Mouse (Mus musculus): ENCODE measurements at regions not wholly inside any gene's neighbourhood (a gene's known extent, or its start where the extent isn't known, plus 50 kb on each side); places are given as distances from the start of the nearest gene placed in this dataset.

DNA sequence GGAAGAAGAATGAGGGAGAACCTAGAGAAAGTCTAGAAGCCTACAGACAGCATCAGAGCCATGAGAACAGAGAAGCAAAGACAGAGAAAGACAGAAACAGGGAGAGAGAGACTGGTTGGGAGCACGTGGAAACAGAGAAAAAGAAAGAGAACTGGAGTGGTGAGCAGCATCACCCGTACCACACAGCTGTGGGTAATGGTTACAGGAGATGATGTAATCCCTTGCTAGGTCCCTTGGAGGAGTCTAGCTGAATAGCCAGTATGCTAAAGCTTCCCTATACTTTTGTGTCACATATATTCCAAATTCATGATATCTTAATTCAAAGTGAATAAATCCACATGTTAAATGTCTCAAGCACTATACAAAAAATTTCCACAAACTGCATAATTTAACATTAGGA, 284.0 kb downstream of the 4930544G11Rik start:
- DNase-seq (ENCODE audit: low read depth, low spot score): no peak

DNA sequence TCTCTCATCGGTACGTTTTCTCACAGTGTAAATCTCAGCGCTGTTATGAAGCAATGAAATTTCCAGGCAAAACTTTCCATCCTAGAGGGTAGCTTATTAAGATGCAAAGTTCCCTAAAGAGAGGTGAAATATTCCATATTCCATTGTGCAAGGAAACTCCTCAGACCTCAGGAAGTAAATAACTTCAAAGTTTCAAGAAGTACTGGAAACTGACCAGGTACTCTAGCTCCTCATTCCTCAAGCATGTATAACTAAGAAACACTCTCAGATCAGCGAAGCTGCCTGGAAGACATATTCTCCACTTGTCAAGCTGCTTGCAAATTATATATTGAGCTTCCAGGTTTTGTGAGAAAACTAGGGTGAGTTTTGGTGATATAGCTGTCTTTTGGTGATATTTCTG, 279.8 kb upstream of the Mad2l1 start:
- no peak for DNase-seq (ENCODE audit: low read depth, low spot score)

DNA sequence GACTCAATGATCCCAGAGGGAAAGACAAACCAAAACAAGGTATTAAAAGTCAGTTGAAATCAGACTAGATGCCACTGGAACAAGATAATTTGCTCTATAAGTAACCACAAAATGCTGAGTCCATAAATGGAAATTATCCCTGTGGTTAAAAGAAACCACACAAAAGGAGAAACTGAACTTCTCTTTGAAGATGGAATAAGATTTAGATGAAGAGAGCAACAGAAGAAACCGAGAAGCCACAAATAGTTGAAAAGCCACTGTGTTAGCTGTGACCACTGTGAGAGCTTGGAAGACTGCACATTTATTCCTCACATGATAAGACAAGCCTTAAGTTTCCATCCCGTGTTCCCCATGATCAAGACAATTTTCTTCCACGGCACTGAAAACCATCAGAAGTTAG, 271.8 kb upstream of the Mad2l1 start:
- no peak for DNase-seq (ENCODE audit: low read depth, low spot score)

DNA sequence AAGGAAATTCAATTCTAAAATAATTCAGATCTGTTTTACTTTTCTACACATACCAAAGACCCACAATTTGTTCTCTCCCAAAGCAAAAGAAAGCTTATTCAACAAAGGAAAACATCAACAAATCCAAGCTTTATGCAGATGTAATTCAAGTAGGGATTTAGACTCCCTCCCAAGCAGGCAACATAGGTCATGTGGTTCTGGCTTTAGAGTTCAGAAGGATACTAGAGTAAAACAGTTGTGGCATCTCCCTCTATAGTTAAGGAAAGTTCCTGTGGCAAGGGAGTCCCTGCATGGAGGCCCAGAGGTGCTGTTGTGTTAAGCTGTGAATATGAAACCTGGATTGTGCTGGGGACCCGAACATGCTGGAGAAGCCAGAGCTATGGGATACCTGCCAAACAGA, 271.3 kb upstream of the Mad2l1 start:
- no peak for DNase-seq (ENCODE audit: low read depth, low spot score)

DNA sequence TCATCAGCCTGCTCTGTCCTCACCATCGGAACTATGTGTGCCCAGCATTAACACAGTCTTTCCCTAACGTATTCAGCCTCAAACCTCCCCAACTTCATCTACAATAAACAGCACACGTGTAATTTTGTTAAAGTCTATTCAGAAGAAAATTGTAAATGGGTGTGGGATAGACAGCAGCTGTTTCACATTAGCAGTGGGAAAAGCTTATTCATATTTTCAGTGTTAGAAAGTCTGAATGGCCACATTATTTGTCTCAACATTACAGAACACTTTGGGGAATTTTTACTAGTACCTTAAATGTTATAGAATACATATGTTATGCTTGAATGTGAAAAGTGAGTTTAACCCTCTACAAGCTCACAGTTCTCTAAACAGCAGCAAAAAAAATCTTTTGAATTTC, 266.8 kb upstream of the Mad2l1 start:
- no peak for DNase-seq (ENCODE audit: low read depth, low spot score)

DNA sequence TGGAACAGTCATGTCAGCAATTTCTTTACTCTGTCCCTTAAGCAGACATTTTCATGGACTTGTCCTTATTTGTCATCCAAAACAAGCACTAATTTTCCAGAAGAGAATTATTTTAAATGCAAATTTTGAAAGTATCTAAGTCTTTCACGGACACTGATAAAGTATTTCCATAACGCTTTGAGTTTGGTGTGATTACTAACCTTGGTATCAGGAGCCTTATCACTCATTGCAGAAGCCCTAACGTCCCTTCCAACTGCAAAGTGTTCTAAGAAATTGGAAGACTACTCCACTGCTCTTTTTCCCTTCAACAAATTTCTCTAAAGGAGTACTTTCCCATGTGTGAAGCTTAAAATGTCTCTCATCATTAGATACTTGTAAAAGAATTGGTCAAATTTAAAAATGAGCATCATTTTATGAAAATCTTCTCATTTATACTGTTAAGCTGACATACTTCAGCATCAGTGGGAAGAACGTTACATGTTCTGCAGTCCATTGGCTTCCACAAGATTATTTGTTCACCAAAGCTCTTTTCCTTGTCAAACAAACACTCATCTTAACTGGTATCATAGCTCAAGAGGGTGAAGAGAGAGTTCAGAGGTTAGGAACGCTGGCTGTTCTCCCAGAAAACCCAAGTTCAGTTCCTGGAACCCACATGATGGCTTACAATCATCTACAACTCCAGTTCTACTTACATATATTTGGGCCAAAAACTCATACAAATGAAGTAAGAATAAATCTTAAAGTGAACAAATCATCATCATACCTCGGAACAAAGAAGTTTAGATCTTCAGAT, 263.6 kb upstream of the Mad2l1 start:
- no peak for DNase-seq (ENCODE audit: low read depth, low spot score)

DNA sequence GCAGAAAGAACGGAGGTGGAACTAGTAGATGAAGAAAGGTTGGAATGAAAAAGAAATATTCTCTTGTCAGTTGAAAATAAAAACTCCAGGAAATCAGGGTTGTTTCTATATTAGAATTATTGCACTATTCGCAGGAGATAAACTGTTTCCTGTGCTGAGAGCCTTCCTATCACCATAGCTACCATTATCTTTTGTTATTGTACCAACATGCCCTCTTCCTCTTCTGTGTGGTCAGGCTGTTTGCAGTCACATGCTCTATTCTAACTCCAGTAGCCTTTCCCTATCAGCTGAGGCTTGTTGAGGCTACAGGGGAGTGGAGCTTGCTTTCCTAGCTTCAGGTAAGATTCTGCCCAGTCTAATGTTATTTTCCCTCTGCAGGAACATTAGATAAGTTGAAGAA, 263.0 kb upstream of the Mad2l1 start:
- no peak for DNase-seq (ENCODE audit: low read depth, low spot score)

DNA sequence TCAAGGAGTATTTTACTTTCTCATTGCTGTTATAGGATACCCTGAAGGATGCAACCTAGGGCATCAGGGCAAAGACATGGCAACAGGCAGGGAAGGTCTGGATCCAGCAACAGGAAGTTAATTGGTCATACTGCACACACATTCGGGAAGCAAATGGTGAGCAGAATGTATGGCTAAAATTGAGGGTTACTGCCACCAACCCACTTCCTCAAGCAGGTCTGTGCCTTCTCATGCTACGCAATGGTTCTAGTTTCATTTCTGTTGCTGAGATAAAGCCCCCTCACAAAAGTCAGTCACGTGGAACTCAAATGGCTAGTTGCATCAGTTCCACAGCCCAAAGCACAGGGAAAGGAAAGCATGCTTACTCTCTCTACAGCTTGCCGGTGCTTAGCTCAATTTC, 260.5 kb upstream of the Mad2l1 start:
- DNase-seq (ENCODE audit: low read depth, low spot score): no peak

DNA sequence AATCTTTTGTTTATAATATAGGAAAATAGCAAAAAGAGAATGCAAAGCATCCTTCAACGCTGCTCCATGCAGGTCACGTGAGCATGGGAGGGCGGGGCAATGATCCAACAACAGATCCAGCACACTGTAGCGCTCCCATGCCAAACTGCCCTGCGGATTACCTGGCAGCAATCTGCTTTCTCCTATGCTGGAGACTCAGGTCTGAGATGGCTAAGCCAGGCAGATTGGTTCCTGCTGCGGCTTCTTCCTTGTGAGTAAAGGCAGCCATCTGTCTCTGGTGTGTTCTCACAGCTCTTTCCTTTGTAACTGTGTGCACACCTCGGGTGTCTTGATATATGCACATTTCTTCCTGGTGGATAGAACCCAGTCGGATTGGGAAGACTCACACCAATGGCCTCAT, 254.5 kb upstream of the Mad2l1 start:
- DNase-seq (ENCODE audit: low read depth, low spot score): no peak

DNA sequence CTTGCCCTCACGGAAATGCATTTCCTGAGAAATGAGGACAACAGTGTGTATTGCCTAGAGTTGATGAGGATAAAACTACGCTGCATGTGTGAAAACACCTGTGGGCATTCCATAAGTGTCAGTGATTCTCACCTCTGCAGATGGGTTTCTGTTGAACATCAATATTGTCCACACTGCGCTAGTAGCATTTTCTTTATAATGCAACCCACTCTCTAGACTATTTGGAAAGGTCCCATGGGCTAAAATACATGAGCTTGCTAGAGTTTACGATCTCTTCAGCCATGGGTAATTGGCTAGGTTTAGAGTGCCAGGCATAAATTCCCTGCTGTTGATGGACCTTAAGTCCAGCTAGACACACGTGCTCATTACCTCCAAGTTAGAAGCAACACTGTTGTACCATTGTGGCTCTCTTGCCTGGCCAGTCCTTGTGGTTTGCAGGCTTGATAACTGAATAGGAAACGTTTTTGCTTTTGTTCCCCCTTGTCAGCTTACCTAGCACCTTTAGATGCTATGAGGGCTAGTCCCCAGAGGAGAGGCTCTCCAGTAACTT, 252.5 kb upstream of the Mad2l1 start:
- no peak for DNase-seq (ENCODE audit: low read depth, low spot score)

DNA sequence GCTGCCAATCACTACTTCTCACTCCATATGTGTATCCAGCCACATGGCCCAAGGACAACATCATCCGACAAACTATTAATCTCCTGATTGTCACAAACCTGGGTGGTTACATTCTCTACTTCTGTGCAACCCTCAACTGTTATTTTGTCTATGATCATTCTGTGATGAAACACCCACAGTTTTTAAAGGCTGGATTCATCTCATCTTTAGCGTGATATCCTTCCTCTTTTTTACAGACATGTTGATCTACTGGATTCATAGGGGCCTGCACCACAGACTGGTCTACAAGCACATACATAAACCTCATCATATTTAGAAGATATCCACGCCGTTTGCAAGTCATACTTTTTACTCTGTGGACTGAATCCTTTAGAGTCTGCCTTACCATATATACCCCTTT, 251.7 kb upstream of the Mad2l1 start:
- DNase-seq (ENCODE audit: low read depth, low spot score): no peak

DNA sequence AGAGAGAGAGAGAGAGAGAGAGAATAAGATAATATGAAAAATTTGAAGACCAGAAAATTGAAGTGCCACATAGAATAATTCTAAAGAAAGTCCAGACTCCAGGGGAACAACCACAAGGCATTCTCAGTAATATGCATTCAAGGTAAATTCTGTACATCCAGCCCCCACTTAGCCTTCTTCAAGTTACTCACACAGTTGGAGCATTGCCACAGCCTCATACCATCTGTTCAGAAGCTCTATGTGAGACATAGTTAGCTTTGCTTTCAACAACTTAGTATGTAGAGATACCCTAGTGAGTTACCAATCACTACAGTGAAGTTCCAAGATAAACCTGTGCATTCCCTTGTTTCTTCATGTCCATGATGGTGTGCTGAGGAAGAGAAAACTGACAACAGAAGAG, 247.6 kb upstream of the Mad2l1 start:
- peak; percentile 82 for DNase-seq (ENCODE audit: low read depth, low spot score)

DNA sequence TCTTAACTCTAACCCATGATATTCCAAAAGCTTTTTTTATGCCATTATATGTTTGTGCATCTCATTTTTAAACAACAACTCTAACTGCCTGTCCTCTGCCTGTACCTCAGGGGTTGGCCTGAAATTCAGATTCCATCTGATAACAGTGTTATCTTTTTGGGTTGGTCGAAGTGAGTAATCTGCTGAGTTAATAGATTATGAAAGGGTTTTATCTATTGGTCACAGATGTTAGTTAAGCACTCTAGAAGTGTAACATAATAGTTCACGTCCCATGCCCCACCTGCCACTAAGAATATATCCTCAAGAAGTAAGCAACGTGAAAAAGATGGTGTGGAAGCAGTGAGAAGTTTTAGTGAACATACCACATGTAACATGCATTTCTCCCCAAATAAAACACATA, 246.0 kb upstream of the Mad2l1 start:
- no peak for DNase-seq (ENCODE audit: low read depth, low spot score)

DNA sequence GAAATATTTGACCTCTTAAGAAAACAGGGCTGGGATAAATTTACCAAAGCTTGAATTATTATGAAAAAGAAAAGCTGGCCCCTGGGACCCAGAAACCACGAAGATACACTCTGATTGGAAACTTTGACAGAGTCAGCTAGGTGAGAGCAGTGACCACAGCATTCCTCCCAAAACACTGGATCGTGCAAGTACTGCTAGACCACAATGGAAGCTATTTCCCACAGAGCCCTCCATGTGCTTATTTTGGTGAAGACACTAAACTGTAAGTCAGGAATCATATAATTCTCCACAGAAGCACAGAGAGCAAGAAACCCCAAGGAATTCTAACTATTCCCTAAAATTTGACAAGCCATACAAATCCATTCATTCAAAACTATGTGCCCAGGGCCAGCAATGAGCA, 243.6 kb upstream of the Mad2l1 start:
- DNase-seq (ENCODE audit: low read depth, low spot score): no peak

DNA sequence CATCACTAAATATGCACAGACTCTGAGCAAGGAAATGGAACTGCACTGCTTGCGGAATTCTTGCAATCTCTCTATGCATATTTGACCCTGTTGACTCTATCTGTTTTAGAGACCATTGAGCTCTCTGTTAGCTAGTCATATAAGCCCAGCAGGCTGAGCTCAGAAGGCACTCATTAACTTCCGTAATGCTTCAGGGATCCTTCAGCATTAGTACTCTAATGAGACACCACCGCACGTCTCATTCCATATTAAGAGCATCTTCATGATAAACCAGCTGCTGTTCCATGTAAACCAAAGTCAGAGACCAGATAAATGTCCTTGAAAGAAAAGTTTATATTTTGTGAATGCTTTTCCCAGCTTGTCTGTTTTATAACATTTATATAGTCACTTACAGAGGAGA, 237.1 kb upstream of the Mad2l1 start:
- DNase-seq (ENCODE audit: low read depth, low spot score): no peak

DNA sequence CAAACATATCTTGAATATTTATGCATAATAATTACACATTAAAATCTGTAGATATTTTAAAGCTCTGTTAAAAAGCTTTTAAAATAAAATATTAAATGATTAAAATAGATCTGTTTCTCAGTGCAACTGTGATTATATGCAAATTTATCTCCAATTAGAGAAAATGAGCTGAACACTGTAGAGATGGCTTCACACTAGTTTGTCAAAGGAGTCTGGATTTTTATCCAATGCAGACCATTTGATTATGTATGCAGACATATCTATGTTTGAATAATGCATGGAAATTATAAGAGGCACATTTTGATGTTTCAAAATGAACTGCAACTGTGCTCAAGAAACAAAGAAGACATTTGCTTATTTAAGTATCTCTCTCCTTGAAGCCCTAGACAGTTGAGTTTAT, 235.0 kb upstream of the Mad2l1 start:
- no peak for DNase-seq (ENCODE audit: low read depth, low spot score)

DNA sequence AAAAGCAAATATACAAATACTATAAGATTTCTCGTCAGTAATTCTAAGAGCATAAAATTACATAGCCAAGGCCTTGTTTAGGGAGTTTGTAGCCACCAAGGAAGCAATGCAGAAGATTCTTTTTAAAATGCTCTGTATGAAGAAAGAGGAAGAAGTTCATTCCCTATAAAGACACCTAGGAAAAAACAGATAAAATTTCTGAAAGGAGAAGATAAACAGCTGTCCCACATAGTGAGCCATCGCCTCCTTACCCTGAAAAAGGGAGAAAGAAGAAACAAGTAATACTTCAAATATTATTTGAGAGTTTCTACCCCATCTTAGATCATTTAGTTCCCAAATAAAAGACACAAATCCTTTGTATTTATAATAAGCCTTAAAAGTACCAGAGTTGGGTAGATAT, 190.3 kb upstream of the Mad2l1 start:
- DNase-seq (ENCODE audit: low read depth, low spot score): no peak

DNA sequence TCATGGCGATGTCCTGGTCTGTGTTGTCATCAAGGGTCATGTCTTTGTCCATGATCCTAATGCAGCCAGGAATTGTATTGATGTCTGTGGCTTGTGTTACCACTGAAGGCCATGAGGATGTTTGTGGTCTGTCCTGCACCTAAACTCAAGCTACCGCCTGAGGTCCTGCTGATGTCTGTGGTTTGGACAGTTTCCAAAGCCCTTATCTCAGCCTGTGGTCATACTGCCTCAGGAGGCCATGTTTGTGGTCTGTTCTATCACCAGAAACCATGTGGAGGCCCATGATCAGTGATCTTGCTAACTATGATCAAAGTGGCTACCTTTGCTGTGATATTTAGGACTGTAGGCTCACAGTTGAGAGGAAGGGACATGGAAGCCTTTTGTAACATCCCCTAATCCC, 187.8 kb upstream of the Mad2l1 start:
- no peak for DNase-seq (ENCODE audit: low read depth, low spot score)

DNA sequence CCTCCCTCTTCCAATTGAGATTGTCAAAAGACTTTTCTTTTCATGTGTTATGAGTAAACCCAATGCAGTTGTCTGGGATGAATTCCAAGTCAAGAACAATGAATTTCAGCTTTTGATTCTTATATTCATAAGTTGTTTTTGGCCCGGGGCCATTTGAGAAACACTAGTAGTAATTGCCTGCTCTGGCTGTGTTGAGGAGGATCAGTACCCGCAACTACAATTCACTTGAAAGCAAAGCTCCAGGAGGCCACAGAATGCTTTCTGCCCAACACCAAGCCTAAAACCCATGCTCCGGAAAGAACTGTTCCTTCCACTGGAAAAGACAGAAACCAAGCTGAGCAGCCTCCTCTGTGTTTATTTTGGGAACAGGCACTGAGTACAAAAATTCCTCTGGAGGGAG, 174.1 kb upstream of the Mad2l1 start:
- peak; percentile 42 for DNase-seq (ENCODE audit: low read depth, low spot score)

DNA sequence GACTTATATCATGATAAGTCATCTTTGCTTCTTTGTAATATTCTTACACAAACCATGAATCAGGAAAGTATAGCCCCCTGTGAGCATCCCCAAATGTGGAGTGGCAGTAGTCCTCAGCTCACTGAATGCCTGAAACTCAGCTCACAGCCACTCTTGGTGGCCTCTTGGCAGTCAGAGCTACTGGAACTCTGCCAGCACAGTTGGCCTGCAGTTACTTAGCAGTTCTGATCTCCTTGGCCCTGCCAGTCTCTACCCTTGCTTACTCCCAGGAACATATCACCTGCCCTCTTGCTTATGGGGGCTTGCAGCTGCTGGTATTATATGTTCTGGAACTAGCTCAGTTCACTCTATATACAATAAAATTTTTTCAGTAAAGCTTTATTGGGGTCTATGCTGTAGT, 167.9 kb upstream of the Mad2l1 start:
- DNase-seq (ENCODE audit: low read depth, low spot score): no peak

DNA sequence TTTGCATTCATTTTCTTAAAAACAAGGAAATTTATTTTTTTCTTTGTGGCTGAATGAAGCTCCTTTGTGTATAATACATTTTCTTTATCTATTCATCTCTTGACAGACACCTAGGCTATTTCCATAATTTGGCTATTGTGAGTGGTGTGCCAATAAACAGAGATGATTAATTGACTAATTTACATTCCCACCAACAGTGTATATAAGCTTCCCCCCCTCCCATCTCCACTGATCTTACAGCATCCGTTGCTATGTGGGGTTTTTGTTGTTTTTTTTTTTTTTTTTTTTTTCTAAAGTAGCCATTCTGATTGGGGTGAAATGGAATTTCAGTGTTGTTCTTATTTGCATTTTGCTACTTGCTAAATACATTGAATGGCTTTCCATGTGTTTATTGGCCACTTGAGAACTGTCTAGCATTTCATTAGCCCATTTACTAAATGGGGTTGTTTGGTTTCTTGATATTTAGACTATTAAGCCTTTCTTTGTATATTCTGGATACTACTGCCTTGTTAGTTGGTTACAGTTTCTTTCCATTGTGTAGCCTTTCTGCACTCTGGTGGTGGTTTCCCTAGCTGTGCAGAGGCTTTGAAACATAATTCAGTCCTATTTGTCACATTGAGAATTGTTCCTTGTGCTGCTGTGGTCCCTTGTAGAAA, 153.8 kb upstream of the Mad2l1 start:
- no peak for DNase-seq (ENCODE audit: low read depth, low spot score)

DNA sequence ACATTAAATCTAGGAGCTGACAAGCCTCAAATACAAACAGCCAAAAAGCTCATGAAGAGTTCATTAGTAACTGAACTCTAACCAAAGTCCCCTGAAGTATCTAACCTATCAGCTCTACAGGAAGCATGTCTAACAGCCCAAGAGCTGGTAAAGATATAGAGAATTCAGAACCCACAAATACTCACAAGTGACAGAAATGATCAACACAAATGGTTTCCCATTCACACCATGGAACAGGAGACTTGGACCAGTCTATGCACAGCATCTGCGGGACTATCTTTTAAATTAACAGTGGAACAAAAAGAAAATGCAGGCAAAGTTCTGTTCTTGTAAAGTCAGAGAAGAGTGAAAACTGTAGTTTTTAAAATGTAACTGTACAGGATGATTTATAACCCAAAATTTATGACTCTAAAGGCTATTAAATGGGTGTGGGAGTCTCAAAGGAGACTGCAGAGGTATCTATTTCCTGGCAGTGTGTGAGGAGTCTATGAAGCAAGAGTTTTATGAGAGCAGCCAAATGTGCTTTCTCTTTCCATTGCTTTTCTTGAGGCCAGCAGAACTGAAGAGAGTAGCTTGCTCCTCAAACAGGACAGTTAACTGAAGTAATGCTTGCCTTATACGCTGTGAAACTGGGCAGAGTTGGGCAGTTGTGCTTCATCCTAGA, 152.7 kb upstream of the Mad2l1 start:
- no peak for DNase-seq (ENCODE audit: low read depth, low spot score)

DNA sequence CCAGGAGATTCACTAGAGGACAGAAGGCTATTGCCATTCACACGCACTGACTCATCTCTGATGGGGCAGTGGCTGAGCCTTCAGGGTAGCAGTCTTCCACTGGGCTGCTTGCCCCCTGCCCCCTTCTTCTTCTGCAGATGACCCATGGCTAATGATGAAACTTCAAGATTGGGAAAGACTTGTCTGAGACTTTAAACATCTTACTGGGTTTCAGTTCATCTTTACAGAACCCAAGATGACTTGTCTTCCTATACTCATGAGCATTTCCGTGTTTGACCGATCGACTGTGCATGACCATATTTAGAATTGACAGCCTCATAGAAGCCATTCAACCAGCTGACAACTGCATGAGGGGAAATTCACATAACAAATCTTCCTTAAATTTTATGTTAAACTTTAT, 140.0 kb upstream of the Mad2l1 start:
- DNase-seq (ENCODE audit: low read depth, low spot score): no peak

Measured in telencephalon, adult 2 months (tissue).